8 mouse cellular contexts compared by ENCODE assay signal in genomic region chr4:46689397-46690022, GRCm38 (mm10). TPM values are rescaled to one million over a fixed set of nuclear protein-coding genes. Genes with fewer than 3 reads are reported as not detected.
DNase-seq lines count a peak whose midpoint lies in the region; ATAC-seq and TF ChIP-seq lines count a peak whose summit lies in the region.

No protein-coding gene starts in this region.

- no peak overlapping the region for H3K4me3 ChIP-seq in ES-E14 (ENCODE audit: insufficient read depth in 1 of 2, low read depth in 1 of 2, low read length in 2 of 2, poor library complexity in 1 of 2, severe bottlenecking in 1 of 2)
- no peak overlapping the region for H3K4me3 ChIP-seq in forebrain, embryonic 14.5 days (ENCODE audit: low read depth, low read length)
- H3K4me3 ChIP-seq in hindbrain, embryonic 12.5 days, result no peak overlapping the region

- DNase-seq in ES-E14 (ENCODE audit: low read depth, low spot score), result peak; percentile 71
- DNase-seq in forebrain, embryonic 14.5 days (ENCODE audit: low spot score), result peak; percentile 82
- peak; percentile 57 for DNase-seq in layer of hippocampus, adult 9-10 months (ENCODE audit: low spot score)
- peak; percentile 74 for DNase-seq in lung, postnatal 10 days
- DNase-seq in ovary, postnatal 36 days (ENCODE audit: low spot score), result peak; percentile 49
- peak; percentile 77 for DNase-seq in thymus, postnatal 14 days

- no peaks in the 10 kb centered on the region for H3K27me3 ChIP-seq in forebrain, embryonic 14.5 days (replicated peaks; ENCODE audit: control insufficient read depth, insufficient read depth, low read length)
- H3K27me3 ChIP-seq in hindbrain, embryonic 12.5 days, result peaks cover 4% of the 10 kb centered on the region

- ATAC-seq in cerebellum, adult (ENCODE audit: insufficient number of reproducible peaks, low FRiP score, low TSS enrichment), result peak; percentile 53
- peak; percentile 83 for ATAC-seq in forebrain, embryonic 14.5 days
- peak; percentile 77 for ATAC-seq in hindbrain, embryonic 12.5 days (ENCODE audit: low FRiP score)

- WGBS in forebrain, embryonic 14.5 days, result 46% methylated on average over 15 of the region's 15 CpGs
- 43% methylated on average over 15 of the region's 15 CpGs for WGBS in hindbrain, embryonic 12.5 days

- no peaks in the 10 kb centered on the region for H3K4me1 ChIP-seq in ES-E14 (ENCODE audit: control insufficient read depth in 2 of 2, insufficient read depth in 2 of 2, low read length in 2 of 2, poor library complexity in 1 of 2)
- H3K4me1 ChIP-seq in forebrain, embryonic 14.5 days (ENCODE audit: control insufficient read depth, insufficient read depth, low read length), result no peaks in the 10 kb centered on the region
- H3K4me1 ChIP-seq in hindbrain, embryonic 12.5 days, result 0 out of 2 replicates have a peak, but pooled peaks cover 3% of the 10 kb centered on the region

- no peaks in the 10 kb centered on the region for H3K9me3 ChIP-seq in ES-E14 (ENCODE audit: control insufficient read depth, insufficient read depth, low read depth, low read length)
- no peaks in the 10 kb centered on the region for H3K9me3 ChIP-seq in forebrain, embryonic 14.5 days (replicated peaks; ENCODE audit: control insufficient read depth, low read length)
- H3K9me3 ChIP-seq in hindbrain, embryonic 12.5 days (replicated peaks), result 0 out of 2 replicates have a peak, but pooled peaks cover 5% of the 10 kb centered on the region

- in situ Hi-C loops in ES-E14 (cut with MboI; ENCODE audit: low sequenced_read_pairs in 2 of 2, unreplicated experiment in 2 of 2), result loop anchor here in 1 of 2 experiments (10.0 kb wide), 1 partner anchor 325 kb away; no protein-coding TSS in a partner anchor

- no peak overlapping the region for H3K4me2 ChIP-seq in forebrain, embryonic 14.5 days (ENCODE audit: low read length)
- H3K4me2 ChIP-seq in hindbrain, embryonic 12.5 days (replicated peaks), result no peak overlapping the region

- H3K36me3 ChIP-seq in ES-E14 (ENCODE audit: control insufficient read depth, insufficient read depth, low read length, poor library complexity, severe bottlenecking), result no peaks in the 10 kb centered on the region
- H3K36me3 ChIP-seq in forebrain, embryonic 14.5 days (ENCODE audit: control insufficient read depth, insufficient read depth, low read length), result no peaks in the 10 kb centered on the region
- no peaks in the 10 kb centered on the region for H3K36me3 ChIP-seq in hindbrain, embryonic 12.5 days

- H3K9ac ChIP-seq in ES-E14 (ENCODE audit: insufficient read depth, low read depth, low read length, poor library complexity, severe bottlenecking), result no peak overlapping the region
- no peak overlapping the region for H3K9ac ChIP-seq in forebrain, embryonic 14.5 days (ENCODE audit: low read length)
- no peak overlapping the region for H3K9ac ChIP-seq in hindbrain, embryonic 12.5 days

- no peak overlapping the region for H3K27ac ChIP-seq in ES-E14 (ENCODE audit: insufficient read depth, low read depth, low read length, poor library complexity, severe bottlenecking)
- H3K27ac ChIP-seq in forebrain, embryonic 14.5 days (ENCODE audit: low read depth, low read length), result no peak overlapping the region
- H3K27ac ChIP-seq in hindbrain, embryonic 12.5 days, result no peak overlapping the region

TF ChIP-seq in ES-E14, 5 proteins besides CTCF, POLR2A, EP300 and RAD21:
- TF ChIP-seq CHD2 (IDR thresholded peaks at IDR 0.05; ENCODE audit: low read depth, low read length) (no peak), MAFK (IDR thresholded peaks at IDR 0.05; ENCODE audit: insufficient read depth, low read depth, low read length) (no peak), ZC3H11A (IDR thresholded peaks at IDR 0.05; ENCODE audit: borderline replicate concordance, low read depth, low read length) (peak; percentile 89; the same call in 1 of the 2 replicates), HCFC1 (IDR thresholded peaks at IDR 0.05; ENCODE audit: borderline replicate concordance, insufficient read depth, low read length) (no peak), ZNF384 (IDR thresholded peaks at IDR 0.05; ENCODE audit: low read depth, low read length) (no peak)

RNA-seq across cellular contexts. Expression of gene Tbc1d2, which starts 39.5 kb away (rescaled TPM):
- total RNA-seq in ES-E14 (2012; rRNA removed), result 6.6 and 7.0 TPM in 2 replicates
- 0.47 and 0.62 TPM in 2 replicates for polyA plus RNA-seq in forebrain, embryonic 14.5 days (2014; fragmentation: Nextera tagmentation; extraction: Ambion mirVana)
- 1.4 and 1.5 TPM in 2 replicates for polyA plus RNA-seq in hindbrain, embryonic 12.5 days (2016; fragmentation: Nextera tagmentation; extraction: Ambion mirVana)
